10 mouse cellular contexts compared by ENCODE assay signal in genomic region chr2:120044101-120044603, GRCm38 (mm10). TPM values are rescaled to one million over a fixed set of nuclear protein-coding genes. Genes with fewer than 3 reads are reported as not detected.
DNase-seq lines count a peak whose midpoint lies in the region; ATAC-seq lines count a peak whose summit lies in the region.
"Had no signal": no experiment of that assay in that cellular context is flagged by ENCODE, and none has a peak within 500 bp of the region (broad histone marks: within the 10 kb centered on the region; RNA-seq: fewer than 3 reads in every experiment).

No protein-coding gene starts in this region.

- peak overlapping the region; percentile 55; the same call in 1 of the 2 replicates for H3K27ac ChIP-seq in embryonic facial prominence, embryonic 15.5 days (replicated peaks)
- peak overlapping the region; percentile 61; the same call in 1 of the 2 replicates for H3K27ac ChIP-seq in limb, embryonic 13.5 days
- H3K27ac ChIP-seq in forebrain, embryonic 13.5 days = no peak overlapping the region; the same call in 1 of the 2 replicates
- H3K27ac ChIP-seq: heart, embryonic 15.5 days had no signal

- H3K4me3 ChIP-seq in embryonic facial prominence, embryonic 15.5 days (replicated peaks) = no peak overlapping the region
- no peak overlapping the region for H3K4me3 ChIP-seq in limb, embryonic 13.5 days
- H3K4me3 ChIP-seq in forebrain, embryonic 13.5 days = no peak overlapping the region
- H3K4me3 ChIP-seq: heart, embryonic 15.5 days; myocyte had no signal

- no peaks in the 10 kb centered on the region for H3K9me3 ChIP-seq in embryonic facial prominence, embryonic 15.5 days (replicated peaks)
- H3K9me3 ChIP-seq in limb, embryonic 13.5 days = no peaks in the 10 kb centered on the region
- H3K9me3 ChIP-seq in forebrain, embryonic 13.5 days (replicated peaks) = no peaks in the 10 kb centered on the region
- H3K9me3 ChIP-seq: heart, embryonic 15.5 days had no signal

- no peak overlapping the region for H3K9ac ChIP-seq in embryonic facial prominence, embryonic 15.5 days
- no peak overlapping the region for H3K9ac ChIP-seq in limb, embryonic 13.5 days
- no peak overlapping the region for H3K9ac ChIP-seq in forebrain, embryonic 13.5 days
- H3K9ac ChIP-seq: heart, embryonic 15.5 days had no signal

- H3K36me3 ChIP-seq in embryonic facial prominence, embryonic 15.5 days = peaks cover 31% of the 10 kb centered on the region
- peaks cover 36% of the 10 kb centered on the region for H3K36me3 ChIP-seq in limb, embryonic 13.5 days
- peaks cover 36% of the 10 kb centered on the region for H3K36me3 ChIP-seq in forebrain, embryonic 13.5 days (ENCODE audit: poor library complexity, severe bottlenecking)

- ATAC-seq in embryonic facial prominence, embryonic 15.5 days (ENCODE audit: insufficient number of reproducible peaks, low FRiP score, low TSS enrichment, low read depth) = peak; percentile 55
- peak; percentile 80; the same call in 1 of the 2 replicates for ATAC-seq in limb, embryonic 13.5 days (ENCODE audit: low FRiP score, low read depth)
- ATAC-seq in forebrain, embryonic 13.5 days = no peak

- WGBS in embryonic facial prominence, embryonic 15.5 days = 43% methylated on average over 4 of the region's 4 CpGs
- 47% methylated on average over 4 of the region's 4 CpGs for WGBS in limb, embryonic 13.5 days
- WGBS in forebrain, embryonic 13.5 days = 54% methylated on average over 4 of the region's 4 CpGs

- peaks cover 24% of the 10 kb centered on the region for H3K4me1 ChIP-seq in embryonic facial prominence, embryonic 15.5 days
- peaks cover 34% of the 10 kb centered on the region for H3K4me1 ChIP-seq in limb, embryonic 13.5 days
- H3K4me1 ChIP-seq in forebrain, embryonic 13.5 days = no peaks in the 10 kb centered on the region

- no peak overlapping the region for H3K4me2 ChIP-seq in embryonic facial prominence, embryonic 15.5 days (replicated peaks)
- peak overlapping the region; percentile 9 for H3K4me2 ChIP-seq in limb, embryonic 13.5 days (replicated peaks)
- H3K4me2 ChIP-seq in forebrain, embryonic 13.5 days = no peak overlapping the region
- H3K4me2 ChIP-seq: heart, embryonic 15.5 days had no signal

- peak; percentile 66 for DNase-seq in right cerebral cortex, postnatal 25 days
- no peak for DNase-seq in right cerebral cortex, postnatal 4 days
- DNase-seq in telencephalon, adult 2 months (ENCODE audit: low read depth, low spot score) = peak; percentile 92
- DNase-seq in T-cell, adult 2 months (ENCODE audit: low spot score) = no peak
- DNase-seq in gastrocnemius, postnatal 4 days (ENCODE audit: low spot score in 2 of 2) = no peak

- H3K27me3 ChIP-seq in embryonic facial prominence, embryonic 15.5 days = no peaks in the 10 kb centered on the region
- 0 out of 2 replicates have a peak, but pooled peaks cover 3% of the 10 kb centered on the region for H3K27me3 ChIP-seq in limb, embryonic 13.5 days
- no peaks in the 10 kb centered on the region for H3K27me3 ChIP-seq in forebrain, embryonic 13.5 days
- H3K27me3 ChIP-seq: heart, embryonic 15.5 days had no signal

RNA-seq across cellular contexts. Expression of gene Pla2g4b, which starts 10.9 kb away (rescaled TPM):
- 2.4 and 3.8 TPM in 2 replicates for polyA plus RNA-seq in embryonic facial prominence, embryonic 15.5 days (2015; fragmentation: Nextera tagmentation; extraction: Ambion mirVana)
- 2.4 and 3.2 TPM in 2 replicates for polyA plus RNA-seq in limb, embryonic 13.5 days (2015; fragmentation: Nextera tagmentation; extraction: Ambion mirVana)
- polyA plus RNA-seq in forebrain, embryonic 13.5 days (2015; fragmentation: Nextera tagmentation; extraction: Ambion mirVana) = 1.5 and 1.9 TPM in 2 replicates
- 1 to 10 TPM; 1.8 to 2.9 TPM for total RNA-seq in gastrocnemius, postnatal 4 days (2021)

RNA-seq across cellular contexts. Expression of gene Gm28042, which starts 16.9 kb away (rescaled TPM):
- 3.7 and 6.1 TPM in 2 replicates for polyA plus RNA-seq in embryonic facial prominence, embryonic 15.5 days (2015; fragmentation: Nextera tagmentation; extraction: Ambion mirVana)
- 3.4 and 4.3 TPM in 2 replicates for polyA plus RNA-seq in limb, embryonic 13.5 days (2015; fragmentation: Nextera tagmentation; extraction: Ambion mirVana)
- polyA plus RNA-seq in forebrain, embryonic 13.5 days (2015; fragmentation: Nextera tagmentation; extraction: Ambion mirVana) = 4.8 and 6.2 TPM in 2 replicates
- total RNA-seq in gastrocnemius, postnatal 4 days (2021) = 1 to 10 TPM; 1.0 to 1.2 TPM

RNA-seq across cellular contexts. Expression of gene Jmjd7, which starts 16.9 kb away (rescaled TPM):
- polyA plus RNA-seq in embryonic facial prominence, embryonic 15.5 days (2015; fragmentation: Nextera tagmentation; extraction: Ambion mirVana) = 16.7 and 20.8 TPM in 2 replicates
- 23.1 and 24.2 TPM in 2 replicates for polyA plus RNA-seq in limb, embryonic 13.5 days (2015; fragmentation: Nextera tagmentation; extraction: Ambion mirVana)
- 19.8 and 22.4 TPM in 2 replicates for polyA plus RNA-seq in forebrain, embryonic 13.5 days (2015; fragmentation: Nextera tagmentation; extraction: Ambion mirVana)
- total RNA-seq in gastrocnemius, postnatal 4 days (2021) = 1 to 10 TPM; 7.9 to 9.2 TPM

Comparison
In these comparisons a context has a peak if more than half of its experiments do, and no peak if none do; other contexts are left out.
1. DNase-seq: peak in right cerebral cortex, postnatal 25 days (single experiment) and telencephalon, adult 2 months (single experiment); none in right cerebral cortex, postnatal 4 days (single experiment), T-cell, adult 2 months (single experiment) and gastrocnemius, postnatal 4 days (0 of 2).